Mouse (Mus musculus) heart, adult 11 months (tissue): Measurements from ENCODE around the gene Ssh3.
"Not testable (repeated sequence)": the region's sequence is repeated elsewhere in the genome, so short reads cannot be mapped to it uniquely, and the experiment has no call there.

Source experiments
- DNase-seq: peaks from one replicate; pipeline ENCODE4 v3.0.0; 2022

The Ssh3 gene

DNA sequence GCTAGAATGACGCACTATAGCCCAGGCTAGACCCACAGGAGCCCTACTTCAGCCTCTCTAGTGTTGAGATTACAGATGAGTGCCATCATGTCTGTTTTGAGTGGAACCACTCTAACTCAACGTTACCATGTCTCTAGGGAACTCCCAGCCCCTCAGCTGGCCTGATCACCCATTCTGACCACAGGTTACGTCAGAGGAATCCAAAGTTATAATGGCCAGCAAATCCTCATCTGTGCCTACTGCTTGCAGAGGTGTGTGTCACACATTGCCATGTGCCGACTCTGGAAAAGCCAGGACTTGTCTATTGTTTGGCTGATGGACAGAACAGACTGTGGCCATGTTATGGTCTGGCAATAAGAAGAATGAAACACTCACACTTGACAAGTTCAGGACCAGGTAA lies 26.4 kb upstream of the Ssh3 start:
- peak; percentile 87 for DNase-seq

GRCm38 (mm10) chr19:4294381-4295097 lies 25.6 kb upstream of the Ssh3 start:
- DNase-seq = peak; percentile 99

DNA sequence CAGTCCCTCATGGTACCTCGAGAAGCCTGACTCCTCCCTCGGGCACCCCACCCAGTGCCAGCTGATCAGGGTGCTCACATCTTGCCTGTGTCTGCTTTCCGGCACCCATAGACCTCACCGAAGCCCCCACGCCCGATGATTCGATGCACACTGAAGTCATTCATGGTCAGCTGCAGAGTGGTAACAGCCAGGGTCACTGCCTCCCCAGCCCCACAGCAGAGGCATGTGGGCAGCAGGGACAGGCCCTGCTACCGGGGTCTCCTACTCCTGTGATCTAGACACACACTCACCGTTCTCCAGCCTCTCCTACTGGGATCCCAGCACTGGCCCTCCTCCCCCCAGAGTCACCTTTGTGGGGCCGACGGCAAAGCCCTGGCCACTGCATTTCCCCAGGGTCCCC lies 22.2 kb upstream of the Ssh3 start:
- peak; percentile 92 for DNase-seq

DNA sequence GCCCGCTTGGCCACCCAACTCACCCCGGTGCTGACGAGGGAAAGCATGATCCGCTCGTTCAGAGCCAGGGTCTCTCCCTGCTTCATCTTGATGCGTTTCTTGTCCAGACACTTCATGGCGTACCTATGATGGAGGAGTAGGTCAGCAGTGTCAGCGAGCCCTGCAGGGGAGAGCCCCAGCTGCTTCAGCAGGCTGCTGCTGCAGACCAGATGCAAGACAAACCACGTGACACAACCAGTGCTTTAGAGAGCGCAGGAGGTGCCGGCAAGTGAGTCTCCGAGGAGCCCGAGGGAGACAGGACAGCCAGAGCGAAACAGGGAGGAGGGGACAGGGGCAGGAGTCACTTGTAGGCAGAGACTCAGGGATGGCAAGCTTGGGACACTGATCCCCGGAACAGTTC lies 21.8 kb upstream of the Ssh3 start:
- peak; percentile 82 for DNase-seq

GRCm38 (mm10) chr19:4283653-4284052 lies 14.7 kb upstream of the Ssh3 start:
- DNase-seq = peak; percentile 96

DNA sequence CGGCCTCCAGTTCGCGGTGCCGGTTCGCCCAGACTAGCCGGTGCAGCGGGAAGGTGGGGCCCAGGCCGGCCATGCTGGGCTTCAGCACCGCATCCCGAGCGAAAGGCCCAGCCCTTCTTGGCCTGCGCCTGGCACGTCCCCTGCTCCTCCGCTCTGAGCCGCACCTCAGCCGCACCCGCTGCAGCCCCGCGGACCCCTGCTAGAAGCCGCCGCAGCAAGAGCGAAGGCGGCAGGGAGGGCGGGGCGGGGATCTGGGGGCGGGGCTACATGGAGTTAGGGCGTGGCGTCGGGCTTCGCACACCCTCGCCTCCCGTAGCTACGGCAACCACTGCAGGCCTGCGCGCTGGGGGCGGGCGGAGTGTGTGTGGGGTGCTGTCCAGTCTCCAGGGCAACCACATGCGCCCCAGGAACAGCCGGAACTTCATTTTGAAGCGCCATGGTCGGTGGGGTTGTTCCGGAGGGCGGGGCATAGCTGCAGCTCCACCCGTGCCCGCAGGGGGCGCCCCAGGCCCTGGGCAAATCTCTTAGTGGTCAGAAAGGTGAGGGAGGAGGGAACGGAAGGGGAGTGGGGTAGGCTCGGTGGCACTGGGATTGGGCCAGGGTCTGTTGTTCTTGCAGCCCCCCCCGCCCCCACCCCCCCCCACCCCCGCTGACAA lies 14.0 kb upstream of the Ssh3 start, which contains the start of gene Ankrd13d:
Gene Ankrd13d (minus strand): TSS at position 240 of the 656 bp plus-strand sequence.
- peak; percentile 99 for DNase-seq

DNA sequence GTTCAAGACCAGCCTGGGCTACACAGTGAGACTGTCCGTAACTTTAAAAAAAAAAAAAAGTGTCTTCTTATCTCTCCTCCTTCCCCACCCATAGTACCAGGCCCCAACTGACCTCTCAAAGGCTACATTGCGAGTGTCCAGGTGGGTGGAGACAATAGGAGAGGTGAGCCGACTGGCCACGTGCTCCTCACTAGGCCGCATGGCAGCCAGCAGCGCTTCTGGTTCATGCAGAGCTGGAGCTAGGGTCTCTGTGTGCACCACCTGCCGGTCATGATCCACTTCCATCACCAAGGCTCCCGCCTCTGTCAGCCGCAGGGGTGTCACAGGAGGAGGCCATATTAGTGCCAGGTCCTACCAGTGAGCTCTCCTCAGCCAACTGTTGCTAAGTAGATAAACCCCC lies 11.4 kb upstream of the Ssh3 start:
- no peak for DNase-seq

- no peak for DNase-seq
Measured at GRCm38 (mm10) chr19:4279487-4279886, 10.5 kb upstream of the Ssh3 start.

DNA sequence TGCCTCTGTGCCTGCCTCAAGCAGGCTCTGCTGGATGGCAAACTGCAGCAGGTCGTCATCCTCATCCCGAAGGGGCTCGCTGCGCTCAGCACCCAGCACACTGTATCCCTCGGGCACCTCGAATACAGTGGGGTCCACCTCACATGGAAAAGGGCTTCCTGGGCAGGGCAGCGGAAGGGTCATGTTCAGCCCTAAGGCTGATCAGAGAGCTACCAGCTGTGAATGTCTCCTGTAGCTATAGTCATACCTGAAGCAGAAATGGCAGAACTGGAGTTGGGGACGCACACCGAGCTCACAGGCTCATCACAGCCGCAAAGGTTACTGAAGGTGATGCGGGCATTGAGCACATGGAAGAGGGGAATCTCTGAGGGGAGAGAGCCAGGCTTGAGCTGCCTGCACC lies 2.0 kb upstream of the Ssh3 start:
- peak; percentile 76 for DNase-seq

DNA sequence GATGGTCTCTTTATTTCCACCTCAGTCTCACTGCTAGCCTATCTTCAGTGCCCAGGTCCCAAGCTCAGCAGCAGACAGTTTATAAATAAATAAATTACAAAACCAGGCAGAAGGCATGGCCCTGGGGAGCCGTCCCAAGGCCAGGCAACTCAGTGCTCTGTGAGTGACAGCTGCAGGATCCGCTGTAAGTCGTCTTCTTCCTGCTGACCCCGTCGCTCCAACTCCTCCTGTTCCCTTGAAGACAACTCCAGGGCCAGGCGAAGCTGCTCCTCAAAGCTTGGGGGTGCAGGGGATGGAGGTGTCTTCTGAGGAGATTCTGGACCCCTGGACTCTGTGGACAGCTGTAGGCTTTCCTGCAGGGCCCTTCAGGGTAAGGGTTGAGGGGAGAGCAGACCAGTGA lies 1.2 kb upstream of the Ssh3 start:
- peak; percentile 83 for DNase-seq

- peak; percentile 87 for DNase-seq
Measured at GRCm38 (mm10) chr19:4265956-4266355, 3.0 kb downstream of the Ssh3 start.

GRCm38 (mm10) chr19:4264171-4264780 lies 4.7 kb downstream of the Ssh3 start:
- peak; percentile 90 for DNase-seq

DNA sequence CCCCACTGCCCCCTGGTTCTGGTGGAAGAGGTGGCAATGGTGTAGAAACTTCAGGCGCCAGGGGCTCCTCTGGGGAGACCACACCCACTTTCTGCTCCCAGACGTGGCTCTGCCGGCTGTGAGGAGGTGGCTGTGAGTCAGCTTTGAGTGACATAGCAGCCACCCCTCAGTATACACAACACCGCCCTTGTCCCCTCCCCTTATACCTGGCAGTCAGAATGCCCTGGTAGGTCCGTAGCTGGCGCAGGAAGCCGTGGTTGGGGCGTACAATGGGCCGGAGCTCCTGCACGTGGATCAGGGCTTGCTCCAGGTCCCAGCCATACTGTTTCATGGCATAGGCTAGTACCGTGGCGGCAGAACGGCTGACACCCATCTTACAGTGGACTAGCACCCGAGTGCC lies 5.3 kb downstream of the Ssh3 start:
- DNase-seq = peak; percentile 91

DNA sequence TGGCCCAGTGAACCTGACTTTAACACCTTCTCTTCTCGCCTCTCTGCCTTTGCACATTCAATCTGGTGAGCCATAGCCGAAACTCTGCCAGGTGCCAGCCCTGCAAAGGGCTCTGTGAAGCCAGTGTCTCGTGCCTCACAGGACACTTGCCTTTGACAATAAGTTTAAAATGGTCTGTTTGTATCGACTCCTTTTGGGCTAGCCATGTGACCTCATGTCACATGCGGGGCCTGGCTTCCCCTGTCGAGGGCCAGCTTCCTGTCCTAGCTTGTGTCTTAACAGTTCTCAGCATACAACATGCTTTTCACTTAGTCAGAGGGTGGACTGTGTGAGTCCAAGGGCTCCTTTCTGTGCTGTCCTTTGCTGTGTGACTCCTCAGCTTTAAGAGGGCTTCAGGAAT lies 6.2 kb downstream of the Ssh3 start:
- peak; percentile 92 for DNase-seq

DNA sequence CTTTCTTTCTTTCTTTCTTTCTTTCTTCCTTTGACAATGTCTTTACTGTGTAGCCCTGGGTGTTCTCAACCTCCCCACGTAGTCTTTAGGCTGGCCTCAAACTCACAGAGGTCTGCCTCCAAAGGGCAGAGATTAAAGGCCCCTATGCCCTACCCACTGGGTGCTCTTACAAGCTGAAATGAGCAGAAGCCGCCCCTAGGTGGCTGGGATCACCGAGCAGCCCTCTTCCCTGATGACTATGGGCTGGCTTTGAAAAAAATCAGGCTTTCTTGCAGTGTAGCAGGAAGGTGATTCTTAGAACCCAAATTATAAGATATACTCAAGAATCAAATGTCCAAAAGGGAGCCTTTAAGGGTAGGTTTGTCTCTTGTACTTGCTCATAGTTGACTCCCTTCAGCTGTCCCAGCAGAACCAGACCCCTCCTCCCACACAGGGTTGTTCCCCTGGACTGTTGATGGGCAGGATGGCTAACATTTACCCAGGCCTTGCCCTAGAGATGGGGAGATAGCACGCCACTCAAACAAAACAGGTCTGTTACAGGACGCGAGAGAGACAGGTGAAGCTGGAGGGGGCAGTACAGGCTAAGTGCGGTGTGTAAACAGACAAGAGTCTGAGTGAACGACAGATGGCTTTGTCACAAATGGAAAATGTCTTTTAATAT lies 7.8 kb downstream of the Ssh3 start:
- peak; percentile 84 for DNase-seq

DNA sequence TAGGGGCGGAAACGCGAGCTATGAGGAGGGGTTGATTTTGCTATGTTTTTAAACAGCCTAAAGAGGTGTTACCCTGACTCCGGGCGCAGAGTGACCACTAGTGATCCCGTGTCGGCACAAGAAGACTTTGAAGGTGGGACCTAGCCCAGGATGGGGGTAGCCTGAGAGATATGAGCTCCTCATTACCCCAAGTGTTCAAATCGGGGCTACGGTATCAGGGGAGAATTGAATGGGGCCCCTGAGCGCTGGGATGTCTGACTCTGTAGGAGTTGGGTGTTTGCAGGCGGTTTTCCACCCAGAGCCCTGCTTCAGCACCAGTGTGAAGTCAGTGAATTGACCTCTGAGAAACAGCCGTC lies 11.1 kb downstream of the Ssh3 start:
- DNase-seq = no peak

- DNase-seq = peak; percentile 99
Measured at GRCm38 (mm10) chr19:4257216-4257896, 11.6 kb downstream of the Ssh3 start.

- DNase-seq = peak; percentile 69
Measured at GRCm38 (mm10) chr19:4255583-4256162, 13.3 kb downstream of the Ssh3 start.

DNA sequence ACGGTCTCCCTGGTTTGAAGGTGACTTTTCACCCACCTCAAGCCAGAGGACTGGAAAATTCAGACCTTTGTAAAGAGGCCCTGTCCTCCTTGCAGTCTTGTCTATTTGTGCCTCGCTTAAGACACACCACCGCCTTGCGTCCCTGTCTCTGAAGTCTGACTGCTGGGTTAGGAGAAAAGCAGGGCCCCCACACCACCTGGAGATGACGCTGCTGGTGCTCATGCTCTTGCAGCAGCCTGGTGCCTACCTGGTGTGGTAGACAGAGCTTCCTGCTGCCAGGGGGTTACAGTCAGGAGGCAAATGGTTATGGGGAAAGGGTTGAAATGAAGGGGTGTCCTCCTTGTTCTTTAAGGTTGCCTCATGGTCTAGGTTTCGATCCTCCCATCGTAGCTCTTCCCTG lies 14.8 kb downstream of the Ssh3 start:
- DNase-seq = peak; percentile 87

- not testable (repeated sequence) for DNase-seq
Measured at GRCm38 (mm10) chr19:4248683-4249082, 20.3 kb downstream of the Ssh3 start.

DNA sequence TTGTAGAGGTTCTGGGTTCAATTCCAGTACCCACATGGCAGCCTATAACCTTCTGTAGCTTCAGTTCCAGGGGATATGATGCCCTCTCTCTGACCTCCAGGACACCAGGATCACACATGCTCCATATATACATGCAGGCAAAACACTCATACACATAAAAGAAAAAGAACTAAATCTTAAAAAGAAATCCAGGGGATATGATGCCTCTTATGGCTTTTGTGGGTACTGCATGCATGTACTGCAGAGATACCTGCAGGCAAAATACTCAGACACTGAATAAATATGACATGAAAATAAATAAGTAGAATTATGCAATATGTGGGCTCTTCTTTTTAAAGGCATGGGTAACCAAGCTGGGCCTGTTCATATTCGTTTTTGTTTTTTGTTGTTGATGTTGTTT lies 22.0 kb downstream of the Ssh3 start:
- no peak for DNase-seq

- peak; percentile 76 for DNase-seq
Measured at GRCm38 (mm10) chr19:4244775-4245174, 24.2 kb downstream of the Ssh3 start.

DNA sequence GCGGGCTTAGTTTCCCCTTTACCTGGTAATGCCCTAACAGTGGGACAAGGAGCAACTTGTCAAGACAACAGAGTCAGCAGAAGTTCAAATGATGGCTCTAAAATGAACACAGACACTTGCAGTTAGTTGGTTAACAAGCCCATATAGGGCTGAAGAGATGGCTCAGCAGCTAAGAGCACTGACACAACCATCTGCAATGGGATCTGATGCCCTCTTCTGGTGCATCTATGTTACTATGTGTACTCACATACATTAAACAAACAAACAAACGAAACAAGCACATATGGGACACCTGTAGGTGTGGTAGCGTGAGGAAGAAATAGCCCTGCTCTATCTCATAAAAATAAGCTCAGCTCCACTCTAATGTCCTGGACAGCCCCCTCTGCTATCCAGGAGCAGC lies 26.6 kb downstream of the Ssh3 start:
- no peak for DNase-seq
